Mouse (Mus musculus): Measurements from ENCODE around the gene Zfp42.
"Not testable (repeated sequence)": the region's sequence is repeated elsewhere in the genome, so short reads cannot be mapped to it uniquely, and the experiment has no call there.

Gene Zfp42

DNA sequence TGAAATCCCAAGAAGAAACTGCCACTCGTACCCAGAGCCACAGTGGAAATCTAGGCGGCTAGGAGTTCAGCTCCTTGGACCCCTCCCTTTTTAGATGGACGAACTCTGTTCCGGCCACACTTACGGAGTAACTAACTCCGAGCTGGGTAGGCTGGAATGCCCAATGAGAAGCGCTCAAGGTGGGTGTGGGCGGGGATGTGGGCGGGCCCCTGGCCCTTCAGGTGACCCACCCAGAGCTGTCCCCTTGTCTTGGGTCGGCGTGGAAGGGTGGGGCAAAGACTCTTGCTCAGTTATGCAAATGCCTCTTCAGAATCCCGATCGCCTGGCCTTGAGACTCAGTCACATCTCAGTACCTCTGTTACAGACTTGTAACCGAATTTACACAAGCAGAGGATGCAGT, at the start of gene Zfp42:
Gene Zfp42, minus strand, starts transcription at position 85 of the 400 bp plus-strand sequence.
- no peak for DNase-seq

DNA sequence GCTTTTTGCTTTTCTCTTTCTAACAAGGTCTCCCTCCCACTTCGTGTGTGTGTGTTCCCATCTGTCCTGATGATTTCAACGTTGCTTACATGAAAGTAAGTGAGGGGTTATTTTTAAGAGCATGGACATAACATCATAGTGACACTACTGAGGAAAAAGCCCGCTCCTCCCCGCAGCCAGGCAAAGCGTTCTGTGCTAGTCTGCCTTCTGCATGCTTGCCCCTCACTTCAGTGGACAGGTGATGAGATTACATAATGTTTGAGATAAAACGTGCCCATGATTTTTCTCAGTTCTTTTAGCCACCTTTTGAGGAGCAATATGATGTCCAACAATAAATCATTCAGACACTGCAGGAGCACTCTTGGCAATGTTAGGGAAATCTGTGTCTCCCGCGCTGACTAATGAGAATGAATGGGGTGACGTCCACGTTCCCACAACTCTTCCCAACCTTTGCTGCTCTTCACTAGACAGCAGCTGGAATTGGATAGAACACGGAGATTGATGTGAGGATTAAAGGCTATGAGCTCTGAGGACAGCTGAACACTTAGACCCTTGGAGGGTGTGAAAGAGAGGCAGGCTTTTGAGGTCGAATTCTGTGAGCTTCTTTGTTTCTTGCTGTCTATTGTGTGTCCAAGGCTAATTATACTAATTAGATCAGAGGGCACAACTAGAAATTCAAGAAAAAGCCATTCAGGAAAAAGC, 49.4 kb upstream of the Zfp42 start:
- DNase-seq = no peak

DNA sequence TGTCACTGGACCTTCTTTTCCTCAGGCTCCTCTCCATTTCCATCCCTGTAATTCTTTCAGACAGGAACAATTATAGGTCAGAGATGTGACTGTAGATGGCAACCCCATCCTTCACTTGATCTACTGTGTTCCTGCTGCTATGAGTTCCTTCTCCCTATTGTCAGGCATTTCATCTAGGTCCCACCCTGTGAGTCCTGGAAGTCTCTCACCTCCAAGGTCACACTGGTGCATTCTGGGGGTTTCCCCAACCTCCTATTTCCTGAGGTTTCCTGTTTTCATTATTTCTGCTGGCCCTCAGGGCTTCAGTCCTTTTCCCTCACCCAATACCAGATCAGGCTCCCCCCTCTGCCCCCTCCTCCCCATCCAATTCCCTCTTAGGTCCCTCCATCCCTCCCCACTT, 45.5 kb upstream of the Zfp42 start:
- DNase-seq = not testable (repeated sequence)

DNA sequence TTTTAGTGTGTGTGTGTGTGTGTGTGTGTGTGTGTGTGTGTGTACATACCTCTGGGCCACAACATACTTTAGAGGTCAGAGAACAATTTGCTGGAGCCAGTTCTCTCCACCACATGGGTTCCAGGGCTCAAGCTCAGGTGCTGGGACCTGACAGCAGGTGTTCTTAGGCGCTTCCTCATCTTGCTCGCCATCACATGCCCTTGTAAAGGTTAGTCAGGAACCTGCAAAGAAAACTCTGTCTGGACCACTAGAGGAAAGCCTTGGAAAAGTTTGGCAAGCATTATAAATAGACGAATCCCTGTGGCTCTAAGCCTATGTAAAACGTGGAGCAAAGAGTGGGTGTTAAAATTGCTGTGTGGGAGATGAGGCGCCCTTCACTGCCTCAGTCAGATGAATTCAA, 31.8 kb upstream of the Zfp42 start:
- DNase-seq = no peak

DNA sequence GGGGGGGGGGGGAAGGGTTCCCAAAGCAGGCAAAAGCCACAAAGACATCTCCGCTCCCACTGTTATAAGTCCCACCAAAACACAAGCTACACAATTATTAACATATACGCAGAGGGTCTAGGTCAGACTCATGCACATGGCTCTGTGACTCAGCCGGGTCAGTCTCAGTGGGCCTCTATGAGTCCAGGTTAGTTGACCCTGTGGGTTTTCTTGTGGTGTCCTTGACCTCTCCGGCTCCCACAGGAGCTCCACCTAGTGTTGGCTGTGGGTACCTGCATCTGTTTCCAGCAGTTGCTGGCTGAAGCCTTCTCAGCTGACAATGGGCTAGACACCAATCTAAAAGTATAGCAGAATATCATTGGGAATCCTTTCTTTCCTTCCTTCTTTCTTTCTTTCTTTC, 26.7 kb upstream of the Zfp42 start:
- peak; percentile 14 for DNase-seq

DNA sequence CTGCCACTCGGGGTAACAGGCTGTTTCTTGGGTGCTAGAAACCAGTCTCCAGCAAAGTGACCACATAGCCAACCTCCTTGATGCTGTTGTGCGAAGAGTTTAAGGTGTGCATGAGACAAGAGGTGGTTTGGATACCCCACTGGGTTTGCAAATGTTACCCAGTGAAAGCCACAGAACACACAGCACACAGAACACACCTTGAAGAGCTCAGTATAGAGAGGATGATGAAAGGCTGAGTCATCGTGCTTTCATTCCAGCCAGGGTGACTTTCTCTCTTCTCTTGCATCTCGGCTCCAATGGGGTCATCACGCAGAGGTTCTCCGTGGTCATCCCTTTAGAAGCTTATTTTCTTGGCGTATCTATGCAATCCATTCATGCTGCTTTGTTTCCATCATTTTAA, 24.9 kb upstream of the Zfp42 start:
- no peak for DNase-seq

DNA sequence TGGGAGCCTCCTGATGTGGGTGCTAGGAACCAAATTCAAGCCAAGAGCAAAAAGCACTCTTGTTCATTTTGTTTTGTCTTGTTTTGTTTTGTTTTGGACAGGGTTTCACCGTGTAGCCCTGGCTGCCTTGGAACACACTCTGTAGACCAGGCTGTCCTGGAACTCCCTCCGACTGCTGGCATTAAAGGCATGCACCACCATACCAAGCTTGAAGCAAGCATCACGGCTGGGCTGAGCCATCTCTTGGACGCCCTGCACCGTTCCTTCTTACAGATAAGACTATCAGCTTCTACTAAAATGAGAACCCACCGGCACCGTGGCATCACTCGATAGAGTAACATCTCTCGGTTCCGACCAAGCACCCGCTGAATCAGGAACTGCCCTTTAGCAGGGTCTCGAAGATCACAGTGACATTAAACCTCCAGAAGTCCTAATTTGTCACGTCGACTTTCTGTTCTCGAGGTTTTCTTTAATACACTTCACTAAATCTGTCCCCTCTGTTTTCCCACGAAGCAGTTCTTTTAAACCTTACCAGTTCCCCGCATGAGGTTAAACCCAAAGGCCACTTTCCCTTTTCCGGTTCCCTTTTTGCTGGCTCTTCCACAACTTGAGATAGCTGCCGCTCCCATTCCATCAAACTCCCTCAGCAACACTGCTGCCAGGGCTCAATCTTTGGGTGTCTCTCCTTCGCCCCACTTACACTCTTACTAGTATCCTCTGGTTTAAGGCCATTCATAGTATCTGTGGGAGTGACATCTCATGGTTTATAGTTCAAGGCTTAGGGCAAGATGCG, 23.3 kb upstream of the Zfp42 start:
- no peak for DNase-seq

DNA sequence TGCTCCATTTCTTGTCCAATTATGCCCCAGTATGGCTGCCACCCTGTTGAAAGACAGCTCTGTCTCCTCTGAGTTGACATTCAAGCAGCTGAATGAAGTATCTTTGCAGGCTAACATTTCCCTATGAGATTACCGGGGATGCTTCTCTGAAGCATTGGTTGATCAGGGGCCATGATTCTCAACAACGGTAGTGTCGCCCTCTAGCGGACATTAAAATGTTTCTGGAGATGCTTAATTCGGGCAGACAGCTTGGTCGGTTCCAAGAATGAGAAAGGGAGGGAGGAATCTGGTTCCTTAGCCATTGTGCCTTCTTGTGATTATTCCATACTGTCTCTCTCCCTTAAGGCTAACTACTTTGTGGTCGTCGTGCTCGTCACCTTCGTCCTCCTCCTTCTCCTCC, 21.9 kb upstream of the Zfp42 start:
- DNase-seq = no peak

DNA sequence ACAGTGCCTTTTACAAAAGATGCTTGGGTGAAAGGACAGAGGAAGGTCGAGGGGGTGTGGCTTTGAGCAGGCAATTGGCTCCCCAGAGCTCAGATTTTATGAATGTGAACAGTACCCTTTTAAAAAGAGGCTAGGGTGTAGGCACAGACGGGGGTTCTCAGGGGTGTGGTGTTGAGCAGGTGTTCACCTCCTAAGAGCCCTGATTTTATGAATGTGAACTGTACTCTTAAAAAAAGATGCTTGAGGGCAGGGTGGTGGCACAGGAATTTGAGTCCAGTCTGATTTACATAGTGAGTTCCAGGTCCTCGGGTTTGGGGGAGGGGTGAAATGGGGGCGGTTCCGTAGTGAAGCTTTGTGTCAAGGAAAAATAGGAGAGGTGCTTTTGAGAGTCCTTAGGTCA, 14.0 kb upstream of the Zfp42 start:
- no peak for DNase-seq

DNA sequence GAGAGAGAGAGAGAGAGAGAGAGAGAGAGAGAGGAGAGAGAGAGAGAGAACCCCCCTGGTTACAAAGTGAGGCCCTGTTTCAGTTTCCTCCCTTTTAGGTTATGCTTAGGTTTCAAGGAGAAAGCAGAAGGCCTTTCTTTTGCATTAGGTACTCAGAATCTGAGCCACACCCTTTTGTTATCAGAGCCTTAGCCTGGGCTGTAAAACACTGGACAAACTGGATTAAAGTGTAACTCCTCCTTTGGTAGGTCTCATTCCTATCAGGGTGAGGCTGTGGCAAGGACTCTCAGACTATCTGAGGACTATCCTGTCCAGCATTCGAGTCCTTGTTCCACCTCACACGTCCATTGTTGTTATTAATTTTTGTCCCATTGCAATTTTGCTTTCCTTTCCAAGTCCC, 1.4 kb upstream of the Zfp42 start:
- DNase-seq = no peak

DNA sequence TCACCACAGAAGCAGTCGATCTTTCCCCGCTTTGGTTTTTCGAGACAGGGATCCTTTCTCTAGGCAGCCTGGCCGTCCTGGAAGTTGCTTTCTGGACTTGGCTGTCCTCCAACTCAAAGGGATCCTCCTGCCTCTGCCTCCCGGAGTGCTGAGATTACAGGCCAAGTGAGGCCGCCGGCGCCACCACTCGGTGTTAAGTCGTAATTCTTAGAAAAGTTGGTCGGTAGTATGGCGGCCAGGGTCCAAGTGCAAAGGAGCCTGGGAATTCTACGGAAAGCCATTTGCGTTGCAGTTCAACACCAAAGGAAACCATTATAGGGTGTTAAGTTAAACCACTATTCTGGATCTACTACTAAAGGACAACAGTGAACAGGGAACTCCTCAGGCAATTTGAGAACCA, 1.1 kb downstream of the Zfp42 start:
- DNase-seq = no peak

DNA sequence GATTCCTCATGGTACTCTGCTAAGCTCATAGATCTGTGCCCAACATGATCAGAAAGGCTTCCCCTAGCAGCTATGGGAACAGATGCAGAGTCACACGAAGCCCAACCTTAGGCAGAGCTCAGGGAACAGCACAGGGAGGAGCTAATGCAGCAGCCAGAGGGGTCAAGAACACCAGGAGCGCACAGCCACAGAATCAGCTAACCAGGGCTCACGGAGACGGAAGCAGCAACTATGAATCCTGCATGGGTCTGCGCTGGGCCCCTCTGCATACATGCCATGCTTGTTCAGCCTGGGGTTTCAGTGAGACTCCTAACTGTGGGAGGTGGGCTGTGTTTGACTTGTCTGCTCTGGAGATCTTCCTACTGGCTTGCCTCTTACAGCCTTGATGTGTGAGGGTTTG, 7.0 kb downstream of the Zfp42 start:
- no peak for DNase-seq

DNA sequence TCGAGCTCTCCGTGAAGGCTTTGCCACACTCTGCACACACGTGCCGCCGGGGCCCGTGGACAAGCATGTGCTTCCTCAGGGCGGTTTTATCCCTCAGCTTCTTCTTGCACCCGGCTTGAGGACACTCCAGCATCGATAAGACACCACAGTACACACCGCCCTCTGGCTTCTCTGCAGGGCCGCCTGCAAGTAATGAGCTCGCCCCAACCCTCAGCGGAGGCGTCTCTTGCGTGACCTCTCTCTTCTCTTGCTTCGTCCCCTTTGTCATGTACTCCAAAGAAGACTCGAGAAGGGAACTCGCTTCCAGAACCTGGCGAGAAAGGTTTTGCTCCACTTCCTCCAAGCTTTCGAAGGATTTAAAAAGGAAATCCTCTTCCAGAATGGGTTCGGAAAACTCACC, 11.0 kb downstream of the Zfp42 start:
- no peak for DNase-seq

DNA sequence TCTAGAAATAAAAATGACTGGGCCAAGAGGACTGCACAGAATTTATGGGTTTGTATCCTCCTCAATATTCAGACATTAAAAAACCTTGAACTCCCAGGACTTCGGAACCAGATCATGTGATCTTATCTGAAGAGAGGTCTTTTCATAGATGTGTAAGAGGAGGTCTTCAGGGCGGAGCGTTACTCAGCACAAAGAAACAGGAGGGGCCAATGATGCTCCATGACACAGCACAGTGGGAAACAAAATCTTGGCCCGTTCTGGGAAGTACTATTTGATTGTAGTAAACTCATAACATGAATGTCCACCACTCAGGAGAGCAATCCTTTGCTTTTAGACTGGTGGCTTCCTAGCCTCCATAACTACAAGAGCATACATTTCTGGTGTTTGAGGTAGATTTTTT, 12.6 kb downstream of the Zfp42 start:
- DNase-seq = no peak

DNA sequence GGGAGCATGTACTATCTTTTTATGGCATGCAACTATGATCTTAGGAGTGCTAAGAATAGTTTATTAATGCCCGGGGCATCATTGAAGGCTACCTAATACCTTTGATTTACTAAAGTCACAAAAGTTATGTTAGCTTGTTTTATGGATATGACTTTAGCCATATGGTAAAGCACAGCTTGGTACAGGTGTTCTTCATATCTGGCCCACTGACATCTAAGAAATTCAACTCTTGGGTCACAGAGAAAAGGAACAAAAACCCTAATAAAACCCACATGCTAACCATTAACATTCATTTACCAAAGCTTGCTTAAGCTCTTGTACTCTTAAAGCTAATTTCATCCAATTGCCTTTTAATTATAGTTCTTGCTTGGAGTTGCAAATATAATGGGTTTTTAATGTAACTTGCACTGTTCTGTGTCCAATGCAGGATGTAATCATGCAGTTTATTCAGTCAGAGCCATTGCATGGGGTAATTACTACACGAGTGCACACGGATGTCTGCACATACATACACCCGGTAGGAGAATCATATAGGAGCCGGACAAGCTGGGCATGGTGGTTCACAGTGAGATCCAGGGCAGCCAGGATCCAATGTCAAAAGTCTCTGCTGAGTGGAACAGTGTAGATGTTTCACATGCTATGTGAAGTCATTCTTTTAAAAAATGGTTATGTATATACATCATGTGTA, 16.2 kb downstream of the Zfp42 start:
- no peak for DNase-seq

DNA sequence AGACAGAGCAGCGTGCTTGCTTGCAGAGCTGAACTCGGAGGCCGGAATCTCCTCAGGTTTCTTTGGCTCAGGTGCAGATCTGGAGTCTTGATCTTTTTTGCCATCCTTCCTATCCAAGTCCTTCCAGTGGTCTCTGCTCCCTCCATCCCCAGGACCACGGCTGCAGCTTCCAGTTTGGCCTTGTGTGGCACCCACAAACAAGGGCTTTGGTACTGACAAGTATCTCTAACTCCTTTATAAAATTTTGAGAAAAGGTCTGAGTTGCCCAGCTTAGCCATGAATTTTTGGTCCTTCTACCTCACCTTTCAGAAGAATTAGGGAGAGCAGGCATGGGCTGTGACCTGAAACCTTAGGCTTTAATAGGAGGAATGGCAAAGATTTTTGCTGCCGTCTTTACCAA, 17.0 kb downstream of the Zfp42 start:
- DNase-seq = no peak

DNA sequence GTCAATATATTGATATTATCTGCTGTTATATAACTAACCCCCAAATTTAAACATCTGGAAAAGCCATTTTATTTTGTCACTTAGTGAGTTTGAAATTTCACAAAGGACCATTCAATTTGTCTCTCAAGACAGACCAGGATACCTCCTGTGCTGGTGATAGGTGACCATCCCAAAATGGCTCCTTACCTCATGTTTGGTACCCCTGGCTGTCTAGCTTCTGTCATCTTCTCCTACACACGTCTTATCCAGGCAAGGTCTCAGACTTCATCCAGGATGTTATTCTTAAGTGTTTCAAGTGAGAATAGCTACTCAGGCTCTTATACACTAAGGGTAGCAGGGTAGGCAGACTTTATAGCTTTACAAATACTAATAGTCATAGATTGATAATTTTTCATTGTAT, 17.9 kb downstream of the Zfp42 start:
- DNase-seq = no peak

DNA sequence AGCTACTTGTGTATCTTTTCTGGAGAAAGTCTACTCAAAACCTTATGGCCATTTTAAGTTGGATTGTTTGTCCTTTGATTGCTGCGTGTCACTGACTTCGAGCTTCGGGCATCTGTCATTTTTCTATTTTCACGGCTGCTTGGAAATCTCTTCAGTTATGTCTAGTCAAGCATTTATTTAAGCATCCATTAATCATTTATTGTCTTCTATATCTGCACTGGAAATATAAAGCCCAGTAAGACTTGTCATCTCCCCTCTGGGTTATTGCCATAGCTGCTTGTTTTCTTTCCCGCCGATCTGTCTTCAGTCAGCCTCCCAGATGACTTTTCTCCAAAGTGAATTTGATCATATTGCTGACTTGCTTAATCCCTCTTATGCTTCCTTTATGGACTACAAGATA, 19.3 kb downstream of the Zfp42 start:
- no peak for DNase-seq

DNA sequence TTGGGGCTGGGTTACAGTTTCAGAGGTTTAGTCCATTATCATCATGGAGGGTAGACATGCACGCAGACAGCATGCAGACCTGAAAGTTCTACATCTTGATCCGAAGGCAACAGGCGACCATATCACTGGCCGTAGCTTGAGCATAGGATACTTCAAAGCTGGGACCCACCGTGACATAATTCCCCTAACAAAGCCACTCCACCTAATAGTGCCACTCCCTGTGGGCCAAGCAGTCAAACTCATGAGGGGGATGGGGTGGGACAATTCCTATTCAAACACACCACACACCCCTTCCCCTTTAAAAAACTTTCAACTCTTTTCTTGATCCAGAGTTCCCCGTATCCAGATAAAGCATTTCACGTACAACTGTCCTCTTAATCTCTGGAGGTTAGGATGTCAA, 23.5 kb downstream of the Zfp42 start:
- DNase-seq = no peak

DNA sequence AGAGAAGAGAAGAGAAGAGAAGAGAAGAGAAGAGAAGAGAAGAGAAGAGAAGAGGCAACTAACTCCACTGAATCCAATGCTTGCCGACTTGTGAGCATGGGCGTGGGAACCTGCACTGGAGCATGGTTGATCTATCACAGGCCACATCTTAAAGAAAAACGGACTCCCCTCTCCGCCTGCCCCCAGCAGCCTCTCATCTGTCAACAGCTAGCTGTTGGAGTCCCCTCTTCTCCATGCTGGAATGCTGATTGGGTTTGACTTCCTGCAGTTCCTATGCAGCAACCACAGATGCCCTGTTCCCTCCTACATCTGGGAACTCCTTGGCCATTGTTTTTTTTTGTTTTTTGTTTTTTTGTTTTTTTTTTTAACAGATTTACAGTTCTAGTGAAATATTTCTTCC, 28.4 kb downstream of the Zfp42 start:
- no peak for DNase-seq

DNA sequence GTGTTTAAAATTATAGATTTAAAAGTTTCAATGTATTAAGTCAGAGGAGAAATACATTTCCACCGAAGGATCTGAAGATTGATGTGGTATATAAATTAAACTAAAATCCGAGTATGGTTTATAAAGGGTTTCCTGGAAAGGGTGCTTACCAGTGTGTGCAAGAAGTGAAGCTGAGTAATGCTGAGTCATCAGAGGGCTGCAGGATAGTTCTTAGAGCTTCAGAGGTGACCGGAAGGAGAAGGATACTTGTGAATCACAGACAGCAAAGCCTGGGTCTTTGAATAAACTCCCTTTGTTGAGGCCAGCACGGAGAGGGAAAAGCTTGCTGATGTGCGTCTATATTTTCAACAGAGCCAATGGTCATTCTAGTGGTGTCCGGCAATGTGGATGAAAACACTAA, 45.8 kb downstream of the Zfp42 start:
- no peak for DNase-seq

DNA sequence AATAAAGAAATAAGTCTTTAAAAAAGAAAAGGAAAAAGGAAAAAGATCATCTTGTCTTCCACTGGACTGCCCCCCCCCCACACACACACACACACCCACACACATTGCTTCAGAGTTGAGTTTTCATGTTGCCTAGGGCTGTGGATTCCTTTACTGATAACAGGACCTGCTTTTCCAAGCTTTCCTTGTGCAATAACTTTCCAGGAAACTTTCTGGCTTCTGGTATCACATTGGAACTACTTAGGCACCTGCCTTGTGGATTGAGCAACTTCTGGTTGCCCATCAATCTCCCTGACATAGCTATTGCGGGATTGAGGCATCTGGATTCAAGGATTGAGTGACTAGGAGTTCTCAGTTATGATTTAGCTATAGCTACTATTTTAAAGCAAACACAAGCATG, 48.9 kb downstream of the Zfp42 start:
- DNase-seq = no peak

DNA sequence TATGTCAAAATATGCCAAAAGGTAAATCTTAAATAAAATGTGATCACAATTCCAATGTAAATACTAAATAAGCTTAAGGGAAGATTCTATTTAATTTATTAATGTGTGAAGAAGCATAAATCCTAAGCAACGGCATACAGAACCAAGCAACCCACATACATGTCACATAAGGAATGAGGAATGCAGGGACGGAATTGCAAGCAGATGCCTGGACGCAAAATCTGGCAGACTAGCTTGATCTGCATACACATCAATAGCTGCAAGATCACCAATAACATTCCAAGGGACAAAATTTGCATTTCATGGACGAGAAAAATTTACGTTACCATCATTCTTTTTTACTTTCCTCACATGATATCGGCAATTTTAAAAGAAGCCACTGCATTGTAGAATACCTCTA, 51.1 kb downstream of the Zfp42 start:
- no peak for DNase-seq

DNA sequence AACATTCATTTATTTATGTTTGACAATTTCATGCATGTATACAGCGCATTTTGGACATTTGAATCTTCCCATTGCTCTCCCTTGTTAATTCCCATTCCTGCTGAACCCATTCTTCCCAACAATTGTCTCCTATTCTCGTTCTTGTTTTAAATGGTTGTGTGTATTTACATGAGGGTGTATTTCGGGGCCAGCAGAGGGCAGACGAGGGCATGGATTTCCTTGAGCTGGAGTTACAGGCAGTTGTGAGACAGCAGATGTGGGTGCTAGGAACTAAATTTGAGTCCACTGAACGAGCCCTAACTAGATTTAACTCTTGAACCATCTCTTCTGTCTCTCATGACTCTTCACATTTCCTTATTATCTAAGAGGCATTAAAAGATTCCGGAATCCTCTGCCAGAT, 55.1 kb downstream of the Zfp42 start:
- no peak for DNase-seq
